In the genomic region with DNA sequence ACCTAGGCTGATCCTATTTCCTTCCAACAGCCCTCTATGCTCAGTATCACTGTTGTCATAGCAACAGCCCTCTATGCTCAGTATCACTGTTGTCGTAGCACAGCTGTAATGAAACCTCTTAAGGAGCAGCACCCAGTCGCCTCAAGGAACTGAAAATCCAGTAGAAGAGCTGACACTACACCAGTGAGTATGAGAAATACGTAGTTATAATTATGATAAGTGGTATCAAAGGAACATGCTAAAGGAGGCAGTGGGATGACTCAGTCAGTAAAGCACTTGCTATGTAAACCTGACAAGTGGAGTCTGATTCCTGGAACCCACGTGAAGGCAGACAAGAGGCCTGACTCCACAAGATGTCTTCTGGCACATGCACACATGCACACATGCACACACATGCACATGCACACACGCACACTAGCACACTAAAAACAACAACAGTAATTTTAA, we compare ENCODE assay signal across 15 mouse cellular contexts. TPM values are rescaled to one million over a fixed set of nuclear protein-coding genes. Genes with fewer than 3 reads are reported as not detected.
DNase-seq lines count a peak whose midpoint lies in the region; ATAC-seq and TF ChIP-seq lines count a peak whose summit lies in the region.
"Had no signal": no experiment of that assay in that cellular context is flagged by ENCODE, and none has a peak within 500 bp of the region (broad histone marks: within the 10 kb centered on the region; RNA-seq: fewer than 3 reads in every experiment).

No protein-coding gene starts in this region.

- no peak overlapping the region for H3K4me2 ChIP-seq in forebrain, postnatal 0 days (ENCODE audit: low read depth)
- no peak overlapping the region for H3K4me2 ChIP-seq in neural tube, embryonic 14.5 days (ENCODE audit: low read depth, low read length)
- H3K4me2 ChIP-seq: heart, embryonic 15.5 days; liver, embryonic 13.5 days had no signal

- TF ChIP-seq CTCF in left cerebral cortex, adult 2 months (IDR thresholded peaks at IDR 0.05) = no peak
- no peak for TF ChIP-seq CTCF in brain, embryonic 14.5 days (IDR thresholded peaks at IDR 0.05; ENCODE audit: borderline replicate concordance, extremely low read depth, insufficient read depth, insufficient read length)
- TF ChIP-seq CTCF in forebrain, postnatal 0 days (IDR thresholded peaks at IDR 0.05; ENCODE audit: low read depth) = no peak

- peak; percentile 84 for ATAC-seq in forebrain, postnatal 0 days
- ATAC-seq in neural tube, embryonic 14.5 days (ENCODE audit: low read depth) = peak; percentile 88; the same call in 1 of the 2 replicates

- H3K9ac ChIP-seq in forebrain, postnatal 0 days = no peak overlapping the region
- H3K9ac ChIP-seq in neural tube, embryonic 14.5 days (replicated peaks; ENCODE audit: low read depth, low read length) = no peak overlapping the region
- H3K9ac ChIP-seq: heart, embryonic 15.5 days; liver, embryonic 13.5 days had no signal

- no peaks in the 10 kb centered on the region for H3K27me3 ChIP-seq in forebrain, postnatal 0 days (ENCODE audit: insufficient read depth, low read length)
- no peaks in the 10 kb centered on the region for H3K27me3 ChIP-seq in neural tube, embryonic 14.5 days (ENCODE audit: control insufficient read depth, insufficient read depth, low read length)
- H3K27me3 ChIP-seq: liver, embryonic 13.5 days had no signal

- no peaks in the 10 kb centered on the region for H3K9me3 ChIP-seq in forebrain, postnatal 0 days (ENCODE audit: low read length)
- H3K9me3 ChIP-seq in neural tube, embryonic 14.5 days (ENCODE audit: control insufficient read depth, low read length) = no peaks in the 10 kb centered on the region
- H3K9me3 ChIP-seq: heart, embryonic 15.5 days; limb, embryonic 10.5 days; liver, embryonic 13.5 days had no signal

- DNase-seq in left cerebral cortex, adult 2 months (ENCODE audit: extremely low spot score in 1 of 2, low spot score in 2 of 2) = no peak
- DNase-seq in left cerebral cortex, postnatal 36 days (ENCODE audit: low spot score in 2 of 2) = no peak
- DNase-seq in brain, embryonic 14.5 days (ENCODE audit: low read depth) = peak; percentile 73
- DNase-seq in forebrain, postnatal 0 days = peak; percentile 48
- DNase-seq in kidney, postnatal 25 days = no peak
- DNase-seq in ovary, postnatal 10 days (ENCODE audit: low spot score) = no peak
- no peak for DNase-seq in frontal cortex, adult 2 months (ENCODE audit: extremely low spot score in 1 of 2, low spot score in 1 of 2)
- DNase-seq: cerebellum, adult 9-11 months; heart, adult 11 months; kidney, postnatal 10 days; liver, embryonic 13.5 days; thymus, postnatal 25 days had no signal

- H3K36me3 ChIP-seq in forebrain, postnatal 0 days (ENCODE audit: insufficient read depth) = no peaks in the 10 kb centered on the region
- H3K36me3 ChIP-seq in neural tube, embryonic 14.5 days (ENCODE audit: control insufficient read depth, insufficient read depth, low read length) = no peaks in the 10 kb centered on the region
- H3K36me3 ChIP-seq: heart, embryonic 15.5 days; limb, embryonic 10.5 days; liver, embryonic 13.5 days had no signal

- H3K4me1 ChIP-seq in forebrain, postnatal 0 days (ENCODE audit: insufficient read depth) = peaks cover 15% of the 10 kb centered on the region; the same call in 1 of the 2 replicates
- peaks cover 4% of the 10 kb centered on the region; the same call in 1 of the 2 replicates for H3K4me1 ChIP-seq in neural tube, embryonic 14.5 days (ENCODE audit: control insufficient read depth, insufficient read depth, low read length)
- H3K4me1 ChIP-seq: heart, embryonic 15.5 days; liver, embryonic 13.5 days had no signal

- WGBS in forebrain, postnatal 0 days = 36% methylated on average over 5 of the region's 5 CpGs
- WGBS in neural tube, embryonic 14.5 days = 44% methylated on average over 5 of the region's 5 CpGs

- peak overlapping the region; percentile 45; the same call in 1 of the 2 replicates for H3K27ac ChIP-seq in left cerebral cortex, adult 2 months
- peak overlapping the region; percentile 45; the same call in 1 of the 2 replicates for H3K27ac ChIP-seq in forebrain, postnatal 0 days (ENCODE audit: low read depth, low read length)
- no peak overlapping the region for H3K27ac ChIP-seq in neural tube, embryonic 14.5 days (ENCODE audit: low read depth, low read length)
- H3K27ac ChIP-seq: heart, embryonic 15.5 days; limb, embryonic 10.5 days; liver, embryonic 13.5 days had no signal

- no peak overlapping the region for H3K4me3 ChIP-seq in left cerebral cortex, adult 2 months
- H3K4me3 ChIP-seq in forebrain, postnatal 0 days (ENCODE audit: low read depth, low read length) = no peak overlapping the region
- H3K4me3 ChIP-seq in neural tube, embryonic 14.5 days (ENCODE audit: low read depth, low read length) = no peak overlapping the region
- H3K4me3 ChIP-seq: heart, embryonic 15.5 days; limb, embryonic 10.5 days; liver, embryonic 13.5 days had no signal

- intact Hi-C loops in left cerebral cortex, adult 2 months (cut with DNase I) = no loop called here
- intact Hi-C loops in left cerebral cortex, postnatal 36 days (cut with DNase I) = no loop called here

- TF ChIP-seq POLR2A in brain, embryonic 14.5 days (IDR thresholded peaks at IDR 0.05; ENCODE audit: borderline replicate concordance, extremely low read depth, insufficient read depth, insufficient read length, poor library complexity, severe bottlenecking) = no peak

RNA-seq across cellular contexts. Expression of a gene that starts 31.8 kb away (rescaled TPM):
- total RNA-seq in left cerebral cortex, adult 2 months (2021) = 10 to 100 TPM; 17.9 to 18.7 TPM
- total RNA-seq in left cerebral cortex, postnatal 36 days (2021) = 10 to 100 TPM; 17.6 to 21.0 TPM
- 20.9 and 22.7 TPM in 2 replicates for polyA plus RNA-seq in brain, embryonic 14.5 days (2012; rRNA removed)
- total RNA-seq in forebrain, postnatal 0 days (2014; rRNA removed) = 28.6 and 30.9 TPM in 2 replicates
- 31.7 and 33.5 TPM in 2 replicates for polyA plus RNA-seq in forebrain, postnatal 0 days (2015; fragmentation: Nextera tagmentation; extraction: Ambion mirVana)
- polyA plus RNA-seq in neural tube, embryonic 14.5 days (2014; fragmentation: Nextera tagmentation; extraction: Ambion mirVana) = 21.2 and 33.3 TPM in 2 replicates
- 30.1 and 30.8 TPM in 2 replicates for polyA plus RNA-seq in frontal cortex, adult 2 months (2012; rRNA removed)

RNA-seq across cellular contexts. Expression of a gene that starts 40.3 kb away (rescaled TPM):
- total RNA-seq in left cerebral cortex, adult 2 months (2021) = 100 to 1,000 TPM in 1 of 2 experiments, 10 to 100 TPM in 1; 96.9 to 107 TPM
- 100 to 1,000 TPM in 1 of 2 experiments, 10 to 100 TPM in 1; 97.4 to 114 TPM for total RNA-seq in left cerebral cortex, postnatal 36 days (2021)
- 51.2 and 59.6 TPM in 2 replicates for polyA plus RNA-seq in brain, embryonic 14.5 days (2012; rRNA removed)
- total RNA-seq in forebrain, postnatal 0 days (2014; rRNA removed) = 100 and 124 TPM in 2 replicates
- polyA plus RNA-seq in forebrain, postnatal 0 days (2015; fragmentation: Nextera tagmentation; extraction: Ambion mirVana) = 88.8 and 100 TPM in 2 replicates
- polyA plus RNA-seq in neural tube, embryonic 14.5 days (2014; fragmentation: Nextera tagmentation; extraction: Ambion mirVana) = 93.8 and 98.1 TPM in 2 replicates
- polyA plus RNA-seq in frontal cortex, adult 2 months (2012; rRNA removed) = 79.1 and 84.3 TPM in 2 replicates

Comparison
In these comparisons a context has a peak if more than half of its experiments do, and no peak if none do; other contexts are left out.
1. DNase-seq: peak in brain, embryonic 14.5 days (single experiment) and forebrain, postnatal 0 days (single experiment); none in left cerebral cortex, adult 2 months (0 of 2), left cerebral cortex, postnatal 36 days (0 of 2), kidney, postnatal 25 days (0 of 2), ovary, postnatal 10 days (single experiment) and frontal cortex, adult 2 months (0 of 2).